Mouse (Mus musculus) small intestine, adult 2 months (tissue): Measurements from ENCODE around the gene Pick1. TPM values are rescaled to one million over a fixed set of nuclear protein-coding genes. Genes with fewer than 3 reads are reported as not detected.

Experiments
- H3K27ac ChIP-seq: fragments of 200-500 bp; 2 replicates; pipeline ENCODE4 v1.5.1; 2012; ENCODE audit warnings: low read depth, low read length, control low read depth, inconsistent platforms; ENCODE audit not compliant: insufficient read depth
- H3K27me3 ChIP-seq: fragments of 200-500 bp; 2 replicates; pipeline ENCODE4 v1.6.1; 2012; ENCODE audit warnings: mild to moderate bottlenecking, moderate library complexity, low read length, inconsistent platforms; ENCODE audit not compliant: control insufficient read depth, insufficient read depth
- H3K36me3 ChIP-seq: fragments of 200-500 bp; 2 replicates; pipeline ENCODE4 v1.6.1; 2012; ENCODE audit warnings: mild to moderate bottlenecking, low read length, control low read depth, inconsistent platforms; ENCODE audit not compliant: control insufficient read depth, insufficient read depth
- H3K4me1 ChIP-seq: fragments of 200-500 bp; 2 replicates; pipeline ENCODE4 v1.6.1; 2012; ENCODE audit warnings: low read length, inconsistent platforms, mixed read lengths; ENCODE audit not compliant: control insufficient read depth, insufficient read depth, insufficient read length
- H3K4me3 ChIP-seq: fragments of 200-500 bp; 2 replicates; pipeline ENCODE4 v1.5.1; 2012; ENCODE audit warnings: low read depth, mild to moderate bottlenecking, control low read depth, inconsistent platforms, low read length, moderate library complexity
- CTCF ChIP-seq: fragments of 200-500 bp; IDR thresholded peaks from 2 replicates; pipeline ENCODE4 v1.5.1; 2012; ENCODE audit warnings: low read depth, mild to moderate bottlenecking, control low read depth, inconsistent platforms, low read length, moderate library complexity, mixed read lengths; ENCODE audit not compliant: insufficient replicate concordance, insufficient read length; ENCODE audit errors: extremely low read depth
- POLR2A ChIP-seq: fragments of 200-500 bp; IDR thresholded peaks from 2 replicates; pipeline ENCODE4 v1.6.1; 2012; ENCODE audit warnings: low read depth, mild to moderate bottlenecking, control low read depth, inconsistent platforms, low read length, moderate library complexity
- WGBS: fragments of 180-500 bp; shearing (Covaris S2); methylation state at CpG from one replicate; pipeline ENCODE4 v1.1.7; 2018; 5-methylcytosine and 5-hydroxymethylcytosine counted together
- polyA plus RNA-seq: library from polyadenylated mRNA; depleted of rRNA; stranded (reverse); fragments of >200 nt; gene quantifications from 2 replicates; pipeline ENCODE4 v1.2.3, GENCODE M21; 2012

The Pick1 gene
- polyA plus RNA-seq, 1 experiment: 27.9 TPM

GRCm38 (mm10) chr15:79271124-79271746 lies 42.3 kb downstream of the Pick1 start:
- H3K27ac ChIP-seq: no peak overlapping the region
- TF ChIP-seq POLR2A (no peak), CTCF (peak; percentile 44; the same call in 1 of the 2 replicates)

GRCm38 (mm10) chr15:79273020-79273419 lies 44.0 kb downstream of the Pick1 start:
- WGBS: 24% methylated on average over 10 of the region's 10 CpGs
- TF ChIP-seq CTCF (no peak), POLR2A (no peak)
- Histone ChIP-seq H3K36me3 (peaks cover 60% of the 10 kb centered on the region), H3K4me1 (peaks cover 21% of the 10 kb centered on the region), H3K27me3 (no peaks in the 10 kb centered on the region), H3K27ac (peak overlapping the region; percentile 22; the same call in 1 of the 2 replicates), H3K4me3 (no peak overlapping the region)

More at GRCm38 (mm10) chr15:79271124-79271746, 42.3 kb downstream of the Pick1 start:
- peaks cover 21% of the 10 kb centered on the region for H3K4me1 ChIP-seq
- H3K36me3 ChIP-seq: peaks cover 63% of the 10 kb centered on the region
- 54% methylated on average over 17 of the region's 17 CpGs for WGBS
- no peaks in the 10 kb centered on the region for H3K27me3 ChIP-seq
- peak overlapping the region; percentile 42 for H3K4me3 ChIP-seq

GRCm38 (mm10) chr15:79277728-79278127 lies 48.8 kb downstream of the Pick1 start:
- Histone ChIP-seq H3K27ac (no peak overlapping the region), H3K4me3 (no peak overlapping the region), H3K36me3 (peaks cover 47% of the 10 kb centered on the region), H3K27me3 (no peaks in the 10 kb centered on the region), H3K4me1 (peaks cover 21% of the 10 kb centered on the region)
- 76% methylated on average over 10 of the region's 10 CpGs for WGBS
- TF ChIP-seq CTCF (no peak), POLR2A (no peak)

GRCm38 (mm10) chr15:79280209-79280608 lies 51.2 kb downstream of the Pick1 start:
- WGBS: 44% methylated on average over 6 of the region's 6 CpGs
- peaks cover 45% of the 10 kb centered on the region for H3K36me3 ChIP-seq
- H3K27me3 ChIP-seq: no peaks in the 10 kb centered on the region
- peaks cover 17% of the 10 kb centered on the region; the same call in 1 of the 2 replicates for H3K4me1 ChIP-seq
- H3K27ac ChIP-seq: no peak overlapping the region
- no peak overlapping the region for H3K4me3 ChIP-seq
- peak; percentile 73 for TF ChIP-seq CTCF
- TF ChIP-seq POLR2A: no peak

GRCm38 (mm10) chr15:79280850-79281249 lies 51.9 kb downstream of the Pick1 start:
- WGBS: 20% methylated on average over 5 of the region's 5 CpGs
- Histone ChIP-seq H3K4me1 (peaks cover 18% of the 10 kb centered on the region; the same call in 1 of the 2 replicates), H3K4me3 (no peak overlapping the region), H3K36me3 (peaks cover 41% of the 10 kb centered on the region), H3K27ac (peak overlapping the region; percentile 49), H3K27me3 (no peaks in the 10 kb centered on the region)
- TF ChIP-seq POLR2A (no peak), CTCF (no peak)

GRCm38 (mm10) chr15:79281389-79281788 lies 52.4 kb downstream of the Pick1 start:
- no peak overlapping the region for H3K4me3 ChIP-seq
- peaks cover 21% of the 10 kb centered on the region; the same call in 1 of the 2 replicates for H3K4me1 ChIP-seq
- WGBS: 26% methylated on average over 1 of the region's 1 CpGs
- H3K36me3 ChIP-seq: peaks cover 39% of the 10 kb centered on the region
- no peaks in the 10 kb centered on the region for H3K27me3 ChIP-seq
- H3K27ac ChIP-seq: peak overlapping the region; percentile 76
- TF ChIP-seq CTCF (no peak), POLR2A (no peak)

- Histone ChIP-seq H3K4me1 (peaks cover 29% of the 10 kb centered on the region), H3K36me3 (peaks cover 35% of the 10 kb centered on the region), H3K27me3 (no peaks in the 10 kb centered on the region), H3K27ac (peak overlapping the region; percentile 93), H3K4me3 (peak overlapping the region; percentile 83)
- WGBS: 31% methylated on average over 5 of the region's 5 CpGs
- TF ChIP-seq POLR2A (no peak), CTCF (no peak)
These were observed 53.5 kb downstream of the Pick1 start for GRCm38 (mm10) chr15:79282434-79282833.
